Mouse (Mus musculus) embryo, embryonic 9.5 days (tissue): ENCODE data around the gene Akap12.

ENCODE experiments used
- DNase-seq: peaks from one replicate; pipeline ENCODE4 v3.0.0-alpha.2; 2017; ENCODE audit errors: extremely low spot score

The Akap12 gene

DNA sequence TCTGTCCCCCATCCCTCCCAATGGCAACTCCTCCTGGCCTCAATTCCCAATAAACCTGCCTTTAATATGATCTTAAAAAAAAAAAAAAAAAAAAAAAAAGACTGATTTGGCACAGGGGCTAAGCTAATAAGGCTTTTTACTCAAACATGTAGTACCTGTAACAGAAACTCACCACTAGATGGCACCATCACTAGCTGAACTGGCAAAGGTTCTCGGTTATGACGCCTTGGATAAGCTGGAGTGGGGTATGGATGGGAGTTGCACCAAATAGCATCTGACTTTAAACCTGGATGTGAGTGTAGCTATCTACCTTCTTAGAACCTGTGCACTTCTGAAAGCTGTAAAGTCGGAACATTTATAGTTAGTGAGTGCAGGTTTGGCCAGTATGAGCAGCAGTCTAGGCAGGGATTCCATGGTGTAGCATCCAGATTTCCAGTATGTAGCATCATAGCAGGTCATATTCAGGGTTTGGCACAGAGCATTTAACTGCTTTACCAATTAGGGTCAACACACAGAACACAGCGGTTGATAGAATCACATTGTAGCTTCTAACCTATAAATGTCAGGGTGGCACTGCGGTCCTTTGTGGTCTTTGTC is 138.8 kb downstream of the Akap12 start:
- DNase-seq = peak; percentile 48

DNA sequence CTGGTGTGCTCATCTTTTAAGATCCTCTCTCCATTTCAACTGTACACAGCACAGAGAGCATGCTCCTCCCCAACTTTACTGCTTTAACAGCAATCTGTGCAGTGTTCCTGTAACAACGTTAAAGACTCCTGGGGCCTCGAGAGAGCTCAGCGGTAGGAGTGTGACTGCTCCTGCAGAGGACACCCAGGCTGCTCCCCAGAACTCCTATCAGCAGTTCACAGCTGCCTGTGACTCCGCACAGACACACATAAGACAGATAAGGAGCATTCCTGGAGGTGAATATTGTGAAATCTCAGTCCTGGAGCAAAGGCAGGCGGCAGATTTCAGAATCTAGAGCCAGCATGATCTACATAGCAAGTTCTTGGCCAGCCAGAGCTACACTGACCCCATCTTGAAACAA is 139.3 kb downstream of the Akap12 start:
- no peak for DNase-seq

DNA sequence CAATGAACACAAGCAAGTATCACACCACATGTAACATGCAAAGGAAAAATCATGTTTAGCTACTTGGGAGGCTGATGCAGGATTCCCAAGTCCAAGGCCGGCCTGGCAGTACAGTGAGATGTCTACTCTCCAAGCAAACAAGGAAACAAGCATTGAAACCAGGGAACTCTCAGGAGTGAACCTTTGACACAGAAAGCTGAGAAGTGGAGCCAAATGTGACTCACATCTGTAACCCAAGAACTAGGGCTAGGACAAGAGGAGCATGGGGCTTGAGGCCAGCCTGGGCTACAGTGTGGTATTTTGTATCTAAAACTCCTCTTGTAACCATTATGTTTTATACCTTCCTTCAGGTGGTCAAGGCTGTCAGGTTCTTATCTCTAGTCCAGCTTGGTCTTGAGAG is 141.0 kb downstream of the Akap12 start:
- no peak for DNase-seq
